Mouse (Mus musculus) embryonic fibroblast, embryonic 13.5 days (primary cell): ENCODE data around the gene Osbpl6.

Experiments
- CTCF ChIP-seq: IDR thresholded peaks from 2 replicates; pipeline ENCODE4 v1.5.1; 2011; ENCODE audit warnings: mild to moderate bottlenecking, control low read depth, low read length, moderate library complexity, borderline replicate concordance; ENCODE audit not compliant: insufficient read depth
- POLR2A ChIP-seq: IDR thresholded peaks from 2 replicates; pipeline ENCODE4 v1.6.1; 2011; ENCODE audit warnings: low read depth, mild to moderate bottlenecking, control low read depth, low read length, moderate library complexity

DNA sequence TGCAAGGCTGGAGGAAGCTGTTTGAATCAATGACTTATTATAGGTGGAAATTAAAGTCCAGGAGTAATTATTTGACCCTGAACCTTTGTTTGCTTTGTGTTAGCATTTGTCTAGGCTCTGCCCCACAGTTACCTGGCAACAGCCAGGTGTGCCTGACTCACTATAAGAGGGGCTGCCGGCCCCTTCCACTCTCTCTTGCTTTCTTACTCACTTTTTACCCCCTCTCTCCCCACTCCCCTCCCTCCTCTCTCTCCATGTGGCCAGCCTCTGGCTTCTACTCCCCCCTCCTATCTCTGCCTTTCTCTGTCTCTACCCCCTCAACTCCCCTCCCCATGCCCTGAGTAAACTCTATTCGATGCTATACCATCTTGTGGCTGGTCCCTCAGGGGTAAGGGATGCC lies 33.2 kb downstream of the Osbpl6 start:
- TF ChIP-seq POLR2A (no peak), CTCF (no peak)
